Mouse (Mus musculus) layer of hippocampus, adult 2 months (tissue): Measurements from ENCODE around the gene 2310057M21Rik. TPM values are rescaled to one million over a fixed set of nuclear protein-coding genes. Genes with fewer than 3 reads are reported as not detected.
A peak's percentile ranks its signal among the peaks of the same experiment; 100 is the strongest.

Experiments
- DNase-seq, 2 experiments: peaks; one replicate each; pipeline ENCODE4 v3.0.0; 2022; ENCODE audit warnings: low spot score in 2 of 2
- H3K27ac ChIP-seq: fragments of 200-600 bp; 2 replicates; pipeline ENCODE4 v1.8.1; 2022
- H3K4me3 ChIP-seq: fragments of 200-600 bp; 2 replicates; pipeline ENCODE4 v1.8.1; 2022; ENCODE audit warnings: mild to moderate bottlenecking
- CTCF ChIP-seq: fragments of 200-600 bp; conservative IDR thresholded peaks from 2 replicates; pipeline ENCODE4 v1.8.1; 2022; ENCODE audit warnings: antibody characterized with exemption, mild to moderate bottlenecking, moderate library complexity
- total RNA-seq, 2 experiments: library from RNA; stranded (reverse); gene quantifications; 2 replicates each; pipeline ENCODE4 v1.2.3; 2021

The 2310057M21Rik gene
- total RNA-seq, 2 experiments from 2014 or later = 25.7 to 32.2 TPM

DNA sequence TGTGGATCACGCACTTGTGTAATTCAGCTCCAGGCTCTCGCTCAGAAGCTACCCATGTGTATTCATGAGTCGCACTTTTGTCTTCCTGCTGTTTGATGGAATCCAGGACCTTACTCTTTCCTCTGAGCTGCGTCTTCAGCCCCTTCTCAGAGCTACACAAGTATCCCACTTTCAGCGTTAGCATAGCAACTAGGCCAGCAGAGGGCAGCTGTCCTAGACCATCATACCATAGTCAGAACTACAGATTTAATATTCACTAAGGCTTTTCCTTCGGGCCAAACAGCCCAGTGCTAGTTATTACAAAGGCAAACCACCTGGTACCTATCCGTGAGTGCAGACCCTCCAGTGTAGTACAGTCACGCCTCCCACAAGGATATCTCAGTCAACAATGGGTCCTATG, 65.4 kb downstream of the 2310057M21Rik start:
- peak; percentile 58 for TF ChIP-seq CTCF
- Histone ChIP-seq H3K4me3 (no peak overlapping the region), H3K27ac (no peak overlapping the region)
- DNase-seq = no peak

Other genes starting within 250 kb of the 2310057M21Rik start
- gene 4933402N03Rik, start 216.4 kb downstream of the 2310057M21Rik start, total RNA-seq = not detected
- gene 5430419D17Rik, start 188.4 kb downstream of the 2310057M21Rik start, total RNA-seq = under 1 TPM in 1 of 2 experiments, not detected in 1; 0.05 TPM
- gene Cuzd1, start 40.5 kb downstream of the 2310057M21Rik start, total RNA-seq = under 1 TPM in 1 of 2 experiments, not detected in 1; 0.15 TPM
- gene Fam24b, start 33.2 kb downstream of the 2310057M21Rik start, total RNA-seq = not detected
- not detected for gene Fam24a, start 28.9 kb downstream of the 2310057M21Rik start, total RNA-seq
- 10 to 100 TPM; 50.1 to 57.4 TPM for gene Pstk, start 8.4 kb upstream of the 2310057M21Rik start, total RNA-seq
- 10 to 100 TPM; 52.3 to 55.6 TPM for gene Ikzf5, start 47.8 kb upstream of the 2310057M21Rik start, total RNA-seq
- 10 to 100 TPM; 83.9 to 92.3 TPM for gene Acadsb, start 47.8 kb upstream of the 2310057M21Rik start, total RNA-seq
- not detected for gene Hmx3, start 180.1 kb upstream of the 2310057M21Rik start, total RNA-seq
- gene Hmx2, start 186.0 kb upstream of the 2310057M21Rik start, total RNA-seq = not detected
- gene Bub3, start 197.5 kb upstream of the 2310057M21Rik start, total RNA-seq = 10 to 100 TPM; 59.4 to 66.3 TPM